Mouse (Mus musculus) MEL (cell line): Measurements from ENCODE around the gene Slc35b1. TPM values are rescaled to one million over a fixed set of nuclear protein-coding genes. Genes with fewer than 3 reads are reported as not detected.

Experiments
- DNase-seq: peaks from one replicate; pipeline ENCODE4 v3.0.0; 2011; ENCODE audit warnings: low read depth, low spot score
- H3K27ac ChIP-seq: 2 replicates; pipeline ENCODE4 v1.5.1; 2012; ENCODE audit warnings: low read depth, mild to moderate bottlenecking, control low read depth, low read length, moderate library complexity; ENCODE audit not compliant: control insufficient read depth
- H3K27me3 ChIP-seq, 2 experiments: fragments of 150-350 bp in 1 of 2; sonication (generic) in 1 of 2; 2 replicates each; pipeline ENCODE4 v1.6.1; 2012; ENCODE audit warnings: low read length in 2 of 2, mild to moderate bottlenecking in 2 of 2, improper control_type of control experiment in 1 of 2, moderate library complexity in 1 of 2; ENCODE audit not compliant: insufficient read depth in 2 of 2, control insufficient read depth in 1 of 2
- H3K36me3 ChIP-seq, 2 experiments: 2 replicates each; pipeline ENCODE4 v1.6.1; 2012 to 2014; ENCODE audit warnings: low read length in 2 of 2, improper control_type of control experiment in 1 of 2, inconsistent platforms in 1 of 2, mild to moderate bottlenecking in 1 of 2; ENCODE audit not compliant: insufficient read depth in 2 of 2, control insufficient read depth in 1 of 2
- H3K4me1 ChIP-seq, 2 experiments: fragments of 150-350 bp in 1 of 2; sonication (generic) in 1 of 2; 2 replicates each; pipeline ENCODE4 v1.6.1; 2012; ENCODE audit warnings: low read length in 2 of 2, improper control_type of control experiment in 1 of 2, mild to moderate bottlenecking in 1 of 2; ENCODE audit not compliant: insufficient read depth in 2 of 2, control insufficient read depth in 1 of 2
- H3K4me3 ChIP-seq, 2 experiments: fragments of 150-350 bp in 1 of 2; sonication (generic) in 1 of 2; 2 replicates each; pipeline ENCODE4 v1.5.1; 2012; ENCODE audit warnings: low read depth in 2 of 2, low read length in 2 of 2, mild to moderate bottlenecking in 2 of 2, moderate library complexity in 2 of 2, control low read depth in 1 of 2, improper control_type of control experiment in 1 of 2; ENCODE audit not compliant: control insufficient read depth in 1 of 2, insufficient read depth in 1 of 2
- H3K79me2 ChIP-seq: 2 replicates; pipeline ENCODE4 v1.6.1; 2012; ENCODE audit warnings: mild to moderate bottlenecking, low read length, moderate library complexity; ENCODE audit not compliant: control insufficient read depth, poor library complexity, insufficient read depth
- H3K9ac ChIP-seq: 2 replicates; pipeline ENCODE4 v1.6.1; 2012; ENCODE audit warnings: low read depth, mild to moderate bottlenecking, control low read depth, low read length, moderate library complexity; ENCODE audit not compliant: control insufficient read depth, poor library complexity, severe bottlenecking
- H3K9me3 ChIP-seq: fragments of 150-350 bp; sonication (generic); replicated peaks from 2 replicates; pipeline ENCODE4 v1.6.1; 2012; ENCODE audit warnings: mild to moderate bottlenecking, low read length, improper control_type of control experiment, moderate library complexity; ENCODE audit not compliant: insufficient read depth
- CHD1 ChIP-seq: IDR thresholded peaks from 2 replicates; pipeline ENCODE4 v1.6.1; 2012; ENCODE audit warnings: low read depth, mild to moderate bottlenecking, inconsistent platforms, low read length, improper control_type of control experiment
- CHD2 ChIP-seq: IDR thresholded peaks from 2 replicates; pipeline ENCODE4 v1.6.1; 2011; ENCODE audit warnings: low read length, improper control_type of control experiment
- CTCF ChIP-seq, 3 experiments: IDR thresholded peaks in 2 of 3; conservative IDR thresholded peaks in 1 of 3; 2 replicates each; pipeline ENCODE4 v1.5.1; 2011 to 2012; ENCODE audit warnings: low read length in 3 of 3, low read depth in 2 of 3, mild to moderate bottlenecking in 2 of 3, improper control_type of control experiment in 1 of 3, inconsistent platforms in 1 of 3, mixed read lengths in 1 of 3, moderate library complexity in 1 of 3; ENCODE audit not compliant: control insufficient read depth in 1 of 3, insufficient read depth in 1 of 3, poor library complexity in 1 of 3, severe bottlenecking in 1 of 3
- E2F4 ChIP-seq: IDR thresholded peaks from 2 replicates; pipeline ENCODE4 v1.6.1; 2011; ENCODE audit warnings: low read depth, low read length, improper control_type of control experiment, borderline replicate concordance
- ELF1 ChIP-seq: IDR thresholded peaks from 2 replicates; pipeline ENCODE4 v1.6.1; 2014; ENCODE audit warnings: low read depth, mild to moderate bottlenecking, inconsistent platforms, low read length, improper control_type of control experiment, moderate library complexity
- EP300 ChIP-seq, 2 experiments: IDR thresholded peaks; 2 replicates each; pipeline ENCODE4 v1.6.1; 2011; ENCODE audit warnings: improper control_type of control experiment in 2 of 2, low read length in 2 of 2, low read depth in 1 of 2, mild to moderate bottlenecking in 1 of 2
- ETS1 ChIP-seq: IDR thresholded peaks from 2 replicates; pipeline ENCODE4 v1.6.1; 2012; ENCODE audit warnings: low read depth, mild to moderate bottlenecking, inconsistent platforms, low read length, improper control_type of control experiment, moderate library complexity
- GABPA ChIP-seq: IDR thresholded peaks from 2 replicates; pipeline ENCODE4 v1.6.1; 2012; ENCODE audit warnings: low read depth, mild to moderate bottlenecking, inconsistent platforms, low read length, improper control_type of control experiment, moderate library complexity
- JUND ChIP-seq: IDR thresholded peaks from 2 replicates; pipeline ENCODE4 v1.6.1; 2011; ENCODE audit warnings: low read depth, mild to moderate bottlenecking, improper control_type of control experiment, low read length
- MAX ChIP-seq: IDR thresholded peaks from 2 replicates; pipeline ENCODE4 v1.6.1; 2011; ENCODE audit warnings: low read length, improper control_type of control experiment
- MYC ChIP-seq: IDR thresholded peaks from 2 replicates; pipeline ENCODE4 v1.6.1; 2011; ENCODE audit warnings: low read depth, mild to moderate bottlenecking, low read length, improper control_type of control experiment, moderate library complexity
- POLR2AphosphoS2 ChIP-seq: IDR thresholded peaks from 2 replicates; pipeline ENCODE4 v1.6.1; 2011; ENCODE audit warnings: low read length, improper control_type of control experiment
- POLR2AphosphoS5 ChIP-seq: IDR thresholded peaks from 2 replicates; pipeline ENCODE4 v1.6.1; 2012; ENCODE audit warnings: low read depth, borderline replicate concordance, mild to moderate bottlenecking, inconsistent platforms, low read length, moderate library complexity, mixed read lengths
- RCOR1 ChIP-seq: IDR thresholded peaks from 2 replicates; pipeline ENCODE4 v1.6.1; 2012; ENCODE audit warnings: low read depth, mild to moderate bottlenecking, inconsistent platforms, low read length, improper control_type of control experiment
- SIN3A ChIP-seq: IDR thresholded peaks from 2 replicates; pipeline ENCODE4 v1.6.1; 2012; ENCODE audit warnings: low read length, improper control_type of control experiment, inconsistent platforms
- TCF12 ChIP-seq: IDR thresholded peaks from 2 replicates; pipeline ENCODE4 v1.6.1; 2014; ENCODE audit warnings: low read depth, mild to moderate bottlenecking, inconsistent platforms, low read length, improper control_type of control experiment, moderate library complexity
- USF2 ChIP-seq, 2 experiments: IDR thresholded peaks; 2 replicates each; pipeline ENCODE4 v1.6.1; 2011 to 2012; ENCODE audit warnings: improper control_type of control experiment in 2 of 2, low read length in 2 of 2, borderline replicate concordance in 1 of 2, inconsistent platforms in 1 of 2, low read depth in 1 of 2, mild to moderate bottlenecking in 1 of 2; ENCODE audit not compliant: insufficient read depth in 1 of 2
- ZKSCAN1 ChIP-seq: IDR thresholded peaks from 2 replicates; pipeline ENCODE4 v1.6.1; 2012; ENCODE audit warnings: low read depth, mild to moderate bottlenecking, inconsistent platforms, low read length, improper control_type of control experiment, moderate library complexity
- ZMIZ1 ChIP-seq: IDR thresholded peaks from 2 replicates; pipeline ENCODE4 v1.6.1; 2012; ENCODE audit warnings: low read depth, mild to moderate bottlenecking, inconsistent platforms, low read length, improper control_type of control experiment, moderate library complexity
- ZNF384 ChIP-seq: IDR thresholded peaks from 2 replicates; pipeline ENCODE4 v1.6.1; 2012; ENCODE audit warnings: low read depth, mild to moderate bottlenecking, inconsistent platforms, low read length, improper control_type of control experiment
- polyA plus RNA-seq, 2 experiments: library from polyadenylated mRNA; stranded (reverse) in 1 of 2; unstranded in 1 of 2; fragments of >175 nt in 1 of 2; fragments of >200 nt in 1 of 2; gene quantifications; 2 replicates each; pipeline versions ENCODE4 v1.2.1 to v1.2.4; 2012; ENCODE audit warnings: low replicate concordance in 2 of 2, low read depth in 1 of 2; ENCODE audit not compliant: insufficient read length in 2 of 2, insufficient read depth in 1 of 2, missing spikeins in 1 of 2
- total RNA-seq: library from RNA; depleted of rRNA; stranded (reverse); fragments of 300-350 nt; gene quantifications from 2 replicates; pipeline ENCODE4 v1.2.3, GENCODE M21; 2012

Gene Slc35b1
- total and polyA plus RNA-seq, 3 experiments = 59.1 to 82.4 TPM; not detected in 1

DNA sequence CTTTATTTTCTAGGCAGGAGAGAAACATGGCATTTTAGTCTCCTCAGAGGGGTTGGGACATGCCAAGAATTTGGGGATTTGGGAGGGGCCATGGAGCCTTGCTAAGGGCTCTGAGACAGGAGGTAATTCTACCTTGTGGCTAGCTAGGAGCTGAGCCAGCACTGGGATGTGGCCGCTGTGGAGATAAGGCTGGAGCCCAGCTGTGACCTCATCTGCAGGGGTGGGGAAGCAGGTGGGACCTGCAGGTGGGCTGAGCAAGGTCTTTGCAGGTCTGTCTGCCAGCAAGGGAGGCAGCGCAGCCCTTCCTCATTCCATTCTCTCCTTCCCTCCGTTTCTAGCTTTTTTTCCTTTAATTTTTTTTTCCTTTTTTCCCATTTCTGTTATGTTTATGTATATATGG, 26.2 kb upstream of the Slc35b1 start (continued):
- TF ChIP-seq GABPA (no peak), CHD2 (no peak), ZMIZ1 (0 out of 2 replicates have a peak, but pooled peaks have one; percentile 37), MYC (no peak), MAX (no peak), RCOR1 (0 out of 2 replicates have a peak, but pooled peaks have one; percentile 11), TCF12 (peak; percentile 96), ZKSCAN1 (no peak), SIN3A (peak; percentile 22; the same call in 1 of the 2 replicates), ETS1 (peak; percentile 80), E2F4 (no peak), POLR2AphosphoS2 (no peak), ELF1 (no peak), USF2 (IDR thresholded peaks at IDR 0.05; ENCODE audit: borderline replicate concordance in 1 of 2, insufficient read depth in 1 of 2, low read depth in 1 of 2, low read length in 2 of 2) (no peak)

DNA sequence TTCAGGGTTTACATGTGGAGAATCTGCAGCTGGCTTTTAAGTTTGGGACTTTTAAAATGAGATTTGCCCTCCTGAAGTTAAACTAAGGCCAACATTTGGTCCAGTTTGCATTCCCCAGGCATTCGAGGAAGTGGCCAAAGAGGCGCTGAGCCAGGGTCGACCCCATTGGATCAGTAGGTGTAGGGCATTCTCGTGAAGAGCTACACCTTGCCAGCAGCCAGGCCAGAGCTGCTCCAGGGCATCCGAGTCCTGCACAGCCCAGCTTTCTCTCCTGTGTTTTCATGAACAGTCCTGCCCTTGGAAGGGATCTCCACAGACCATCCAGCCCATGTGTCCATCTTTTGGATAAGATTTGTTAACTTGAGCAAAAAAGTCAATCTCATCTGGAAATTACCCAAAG, 20.1 kb upstream of the Slc35b1 start:
- H3K27me3 ChIP-seq = no peaks in the 10 kb centered on the region
- no peak for TF ChIP-seq CHD1
- TF ChIP-seq JUND = no peak
- no peak for TF ChIP-seq ZNF384
- TF ChIP-seq CTCF (IDR thresholded peaks at IDR 0.05 in 2 of 3, conservative IDR thresholded peaks at IDR 0.05 in 1 of 3; ENCODE audit: control insufficient read depth in 1 of 3, insufficient read depth in 1 of 3, low read depth in 2 of 3, low read length in 3 of 3, poor library complexity in 1 of 3, severe bottlenecking in 1 of 3) = no peak
- TF ChIP-seq POLR2AphosphoS2 = no peak
- no peak for TF ChIP-seq EP300 (IDR thresholded peaks at IDR 0.05; ENCODE audit: low read depth in 1 of 2, low read length in 2 of 2)
- TF ChIP-seq ETS1 = no peak
- no peak for TF ChIP-seq POLR2AphosphoS5
- no peak overlapping the region for H3K9ac ChIP-seq
- no peak overlapping the region for H3K27ac ChIP-seq
- H3K79me2 ChIP-seq = no peaks in the 10 kb centered on the region
- H3K36me3 ChIP-seq = peaks cover 0 to 21% of the 10 kb centered on the region in 2 experiments; a peak in 2 of 4 replicates
- H3K4me1 ChIP-seq = no peaks in the 10 kb centered on the region
- H3K9me3 ChIP-seq = no peaks in the 10 kb centered on the region
- no peak for DNase-seq
- H3K4me3 ChIP-seq = no peak overlapping the region
